Mouse (Mus musculus) v-Abl transformed pro-B cells (cell line): ENCODE measurements around the gene Rnf34.

Source experiments
- in situ Hi-C, 2 experiments: fragments of 400-800 bp; cut with MboI; formaldehyde crosslinking; loops; one replicate each; pipeline ENCODE4 v1.15.1; 2025; ENCODE audit not compliant: unreplicated experiment in 2 of 2

Rnf34 gene

GRCm38 (mm10) chr5:122855858-122856257, 6.0 kb downstream of the Rnf34 start:
- in situ Hi-C loops, result loop anchor here in 1 of 2 experiments (10.0 kb wide), 1 partner anchor 51 kb away; no protein-coding TSS in a partner anchor

DNA sequence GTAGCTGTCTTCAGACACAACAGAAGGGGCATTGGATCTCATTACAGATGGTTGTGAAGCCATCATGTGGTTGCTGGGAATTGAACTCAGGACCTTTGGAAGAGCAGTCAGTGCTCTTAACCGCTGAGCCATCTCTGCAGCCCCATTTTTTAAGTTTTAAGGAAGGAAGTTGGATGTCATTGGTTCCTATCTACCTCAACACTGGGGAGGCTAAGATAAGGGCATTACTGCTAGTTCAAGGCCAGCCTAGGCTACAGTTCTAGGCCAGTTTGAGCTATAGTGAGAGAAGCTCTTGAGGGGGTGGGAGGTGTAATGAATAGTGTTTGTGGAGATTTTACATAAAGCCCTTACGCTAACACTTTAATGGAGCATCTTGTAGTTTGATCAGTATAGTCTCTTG, 13.2 kb downstream of the Rnf34 start:
- in situ Hi-C loops, result no loop called here

DNA sequence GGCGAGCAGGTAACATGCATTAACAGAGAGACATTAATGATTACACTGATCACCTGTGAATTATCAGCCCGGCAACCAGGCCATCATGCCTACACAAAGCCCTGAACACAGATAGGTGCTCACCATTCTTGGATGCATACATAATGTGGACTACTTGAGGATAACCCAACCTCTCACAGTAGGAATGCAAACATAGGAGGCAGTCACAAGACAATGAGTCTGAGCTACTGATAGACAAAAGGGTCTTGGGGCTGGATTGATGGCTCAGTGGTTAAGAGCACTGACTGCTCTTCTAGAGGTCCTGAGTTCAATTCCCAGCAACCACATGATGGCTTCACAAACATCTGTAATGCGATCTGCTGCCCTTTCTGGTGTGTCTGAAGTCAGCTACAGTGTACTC, 22.8 kb downstream of the Rnf34 start:
- in situ Hi-C loops, result no loop called here

- in situ Hi-C loops, result no loop called here
Measured at GRCm38 (mm10) chr5:122873573-122873972, 23.7 kb downstream of the Rnf34 start.

- in situ Hi-C loops, result no loop called here
Measured at GRCm38 (mm10) chr5:122874359-122874758, 24.5 kb downstream of the Rnf34 start.

DNA sequence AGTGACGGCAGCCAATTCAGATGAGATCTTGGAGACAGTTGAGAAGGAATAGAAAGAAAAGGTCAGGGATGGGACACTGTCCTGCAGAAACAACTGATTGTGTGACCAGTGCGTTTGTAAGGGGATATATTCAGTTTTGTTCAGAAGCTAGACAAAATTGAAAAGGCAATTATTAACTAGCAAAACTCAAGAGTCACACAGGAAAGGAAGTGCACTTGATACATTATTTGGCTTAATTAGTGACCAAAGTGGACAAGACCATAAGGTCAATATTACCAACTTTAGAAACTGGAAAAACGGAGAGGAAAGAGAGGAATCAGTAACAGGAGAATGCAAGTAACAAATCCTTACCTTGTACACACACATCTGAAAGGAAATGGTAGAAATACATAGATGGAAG, 26.8 kb downstream of the Rnf34 start:
- in situ Hi-C loops, result loop anchor here (5.0 to 25.0 kb wide), 2 partner anchors 69 to 764 kb away; partner anchors contain the start of gene Myl2 (in 2 of the 2)

DNA sequence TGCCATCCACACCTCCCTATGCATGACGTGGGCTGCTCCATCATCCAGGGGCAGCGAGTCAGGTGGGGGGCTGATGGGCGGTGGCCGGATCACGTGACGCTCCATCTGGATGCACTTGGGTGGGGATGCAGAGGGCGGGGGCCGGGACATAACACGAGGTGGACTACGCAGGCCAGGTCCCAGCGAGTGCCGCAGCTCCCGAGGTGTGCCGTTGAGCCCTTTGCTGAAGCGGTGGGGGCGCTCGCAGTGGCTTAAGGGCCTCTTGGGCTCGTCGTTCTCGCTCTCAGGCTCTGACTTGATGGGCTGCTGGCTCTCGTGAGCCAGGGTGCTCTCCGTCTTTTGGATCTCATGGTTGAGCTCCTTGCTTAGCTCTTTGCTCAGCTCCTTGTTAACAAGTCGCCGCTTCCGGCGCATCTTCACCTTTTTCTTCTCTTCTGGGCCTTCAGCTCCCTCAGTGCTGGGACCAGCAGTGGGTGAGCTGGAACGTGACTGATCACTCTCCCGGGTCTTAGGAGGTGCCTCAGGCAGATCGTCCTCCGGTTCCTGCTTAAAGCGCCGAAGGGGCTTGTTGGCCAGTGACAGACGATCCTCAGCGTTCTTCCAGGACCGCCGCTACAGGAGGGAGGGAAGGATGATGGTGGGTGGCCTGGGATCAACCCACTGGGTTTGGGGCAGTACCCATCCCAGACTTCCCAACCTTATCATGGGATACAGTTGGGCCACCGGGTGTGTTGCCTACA, 30.6 kb downstream of the Rnf34 start:
- in situ Hi-C loops, result loop anchor here (10.0 to 25.0 kb wide), 2 partner anchors 66 to 768 kb away; partner anchors contain the start of gene Myl2 (in 2 of the 2)

DNA sequence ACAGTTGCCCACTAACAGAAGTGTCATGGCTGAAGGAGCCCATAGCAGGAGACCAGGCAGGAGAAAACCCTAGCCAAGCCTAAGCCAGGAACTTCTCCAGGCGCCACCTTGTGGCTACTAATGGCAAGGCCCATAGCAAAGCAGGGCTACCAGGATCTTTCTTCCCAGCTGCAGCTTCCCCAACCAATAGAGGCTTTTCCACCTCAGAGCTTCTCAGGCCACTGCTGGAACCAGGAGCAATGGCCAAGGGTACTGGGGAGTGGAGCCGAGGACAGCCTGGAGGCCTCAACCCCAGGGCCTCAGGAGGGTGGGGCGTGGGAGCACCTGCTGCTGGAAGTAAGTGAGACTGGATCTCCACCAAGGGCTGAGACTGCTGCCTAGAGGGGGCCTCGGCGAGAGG, 31.5 kb downstream of the Rnf34 start:
- in situ Hi-C loops, result loop anchor here (10.0 to 25.0 kb wide), 2 partner anchors 67 to 769 kb away; partner anchors contain the start of gene Myl2 (in 2 of the 2)

DNA sequence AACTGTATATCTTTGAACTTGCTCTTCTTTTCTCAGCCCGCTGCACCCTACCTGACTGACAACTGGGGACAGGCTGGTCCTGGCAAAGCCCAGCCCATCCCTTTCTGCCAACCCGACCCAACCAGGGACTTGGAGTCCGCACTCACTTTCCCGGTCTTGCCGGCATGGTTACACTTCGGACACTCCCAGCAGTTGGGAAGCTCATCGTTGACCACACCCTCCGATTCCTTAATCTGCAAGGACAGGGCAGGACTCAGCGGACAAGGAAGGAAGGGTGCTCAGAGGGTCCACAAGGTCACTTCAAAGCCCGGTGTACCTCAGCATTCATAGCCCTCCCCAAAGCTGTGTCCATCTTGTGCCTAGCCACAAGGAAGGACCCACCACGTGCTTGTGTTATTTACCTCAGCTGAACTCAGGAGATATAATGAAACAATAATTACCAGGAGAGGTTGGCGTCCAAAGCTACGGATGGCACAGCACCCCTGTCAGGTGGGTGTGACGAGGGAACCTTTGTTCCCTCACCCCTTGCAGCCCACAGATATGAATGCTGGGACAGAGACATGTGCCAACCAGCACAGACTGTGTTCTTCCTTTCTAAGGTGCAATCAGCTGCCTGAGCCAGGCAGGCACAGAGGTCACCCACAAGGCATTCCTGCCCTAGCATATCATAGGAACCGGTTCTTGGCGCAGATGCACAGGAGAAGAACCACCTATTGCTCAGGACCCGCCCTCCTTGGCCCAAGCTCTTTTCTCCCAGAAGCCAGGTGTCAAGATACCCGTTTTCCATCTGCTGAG, 32.6 kb downstream of the Rnf34 start:
- in situ Hi-C loops, result loop anchor here (10.0 to 25.0 kb wide), 2 partner anchors 68 to 770 kb away; partner anchors contain the start of gene Myl2 (in 2 of the 2)

- in situ Hi-C loops, result loop anchor here (10.0 to 25.0 kb wide), 2 partner anchors 68 to 771 kb away; partner anchors contain the start of gene Myl2 (in 2 of the 2)
Measured at GRCm38 (mm10) chr5:122883237-122883636, 33.4 kb downstream of the Rnf34 start.

DNA sequence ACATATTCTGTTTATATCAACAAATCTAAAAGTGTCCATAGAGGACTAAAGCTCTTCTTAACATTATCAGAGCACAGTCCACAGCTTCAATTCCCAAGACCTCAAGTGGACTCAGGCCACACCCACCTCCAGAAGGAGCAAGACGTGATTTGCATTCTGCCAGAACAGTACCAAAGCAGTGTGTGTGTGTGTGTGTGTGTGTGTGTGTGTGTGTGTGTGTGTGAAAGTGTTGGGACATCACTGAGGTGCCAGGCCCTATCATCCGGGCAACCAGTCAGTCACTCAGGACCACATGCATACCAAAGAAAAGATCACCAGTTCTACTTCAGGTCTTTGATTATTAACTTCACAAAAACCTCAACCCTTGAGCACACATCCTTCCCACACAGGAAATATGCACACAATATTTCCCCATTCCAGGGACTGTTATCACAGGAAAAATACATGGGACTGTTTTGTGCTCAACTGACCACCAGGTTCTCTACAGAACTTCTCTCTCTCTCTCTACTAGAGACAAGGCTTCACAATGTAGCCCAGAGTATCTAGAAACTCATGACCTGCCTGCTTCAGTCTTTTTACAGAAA, 33.9 kb downstream of the Rnf34 start:
- in situ Hi-C loops, result loop anchor here (10.0 to 25.0 kb wide), 2 partner anchors 69 to 771 kb away; partner anchors contain the start of gene Myl2 (in 2 of the 2)

GRCm38 (mm10) chr5:122884594-122885348, 34.9 kb downstream of the Rnf34 start:
- in situ Hi-C loops, result loop anchor here (10.0 to 25.0 kb wide), 2 partner anchors 70 to 772 kb away; partner anchors contain the start of gene Myl2 (in 2 of the 2)

GRCm38 (mm10) chr5:122887033-122887432, 37.2 kb downstream of the Rnf34 start:
- in situ Hi-C loops, result loop anchor here (10.0 to 25.0 kb wide), 2 partner anchors 72 to 775 kb away; partner anchors contain the start of gene Myl2 (in 2 of the 2)

GRCm38 (mm10) chr5:122887926-122888611, 38.2 kb downstream of the Rnf34 start:
- in situ Hi-C loops, result loop anchor here (10.0 to 25.0 kb wide), 2 partner anchors 73 to 776 kb away; partner anchors contain the start of gene Myl2 (in 2 of the 2)

DNA sequence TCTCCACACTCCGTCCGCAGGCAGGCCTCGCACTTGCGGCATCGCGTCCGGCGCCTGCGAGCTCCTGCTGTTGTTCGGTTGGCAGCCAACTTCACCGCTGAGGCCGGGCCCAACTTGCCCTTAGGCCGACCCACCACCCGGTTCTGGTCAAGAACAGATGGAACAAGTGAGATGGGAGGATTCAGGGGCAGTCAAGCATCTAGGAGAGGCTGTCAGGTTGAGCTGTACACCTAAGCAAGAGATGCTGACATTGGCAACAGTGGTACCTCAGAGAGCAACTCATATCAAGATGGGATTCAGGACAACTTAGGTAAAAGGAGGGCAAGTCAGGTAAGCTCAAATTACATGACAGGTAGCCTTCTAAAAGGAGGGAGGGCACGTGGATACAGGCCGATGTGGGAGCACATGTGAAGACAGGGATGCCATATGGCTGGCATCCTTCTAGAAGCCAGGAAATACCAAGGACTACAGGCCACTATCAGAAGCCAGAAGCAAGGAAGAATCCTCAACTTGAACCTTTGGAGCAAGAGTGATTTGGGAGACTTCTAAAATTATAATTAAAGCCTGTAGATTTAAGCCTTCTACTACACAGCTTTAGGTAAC, 38.9 kb downstream of the Rnf34 start:
- in situ Hi-C loops, result loop anchor here (10.0 to 25.0 kb wide), 2 partner anchors 74 to 776 kb away; partner anchors contain the start of gene Myl2 (in 2 of the 2)

DNA sequence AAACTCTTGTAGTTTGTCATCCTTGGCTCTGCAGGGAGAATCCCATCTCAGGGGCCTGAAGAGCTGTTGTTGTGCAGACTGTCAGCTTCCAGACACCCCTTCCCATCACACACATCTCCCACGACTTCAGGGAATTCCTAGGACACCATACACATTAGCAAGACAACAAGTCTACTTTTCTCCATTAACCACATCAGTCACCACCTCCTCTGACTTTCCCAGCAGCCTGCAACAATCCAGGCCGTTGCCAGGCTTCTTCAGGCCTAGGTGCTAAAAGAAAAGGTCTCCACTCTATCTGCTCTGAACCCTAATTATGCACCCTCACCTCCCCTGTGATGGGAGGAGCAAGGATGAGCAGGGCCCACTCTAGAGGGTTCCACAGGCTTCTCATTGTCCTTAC, 40.5 kb downstream of the Rnf34 start:
- in situ Hi-C loops, result loop anchor here (25.0 kb wide), 1 partner anchor 778 kb away; the partner anchor contains the start of gene Myl2 (in 2 of the 2)

DNA sequence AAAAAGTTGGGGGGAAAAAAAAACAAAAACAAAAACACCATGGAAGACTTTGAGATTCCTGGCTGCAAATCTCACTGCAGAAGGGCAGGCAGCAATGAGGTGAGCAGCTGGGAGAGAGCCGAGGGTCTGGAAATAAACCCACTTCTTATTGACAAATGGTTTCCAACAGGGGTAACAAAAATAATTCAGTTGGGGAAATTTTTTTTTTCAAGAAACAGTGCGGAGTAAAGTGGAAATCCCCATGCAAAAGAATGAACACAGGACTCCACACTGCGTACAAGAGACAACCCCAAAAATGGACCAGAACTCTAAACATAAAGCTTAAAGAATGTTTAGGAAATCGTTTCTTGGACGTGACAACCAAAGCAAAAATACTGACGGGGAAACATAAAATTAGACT, 43.4 kb downstream of the Rnf34 start:
- in situ Hi-C loops, result loop anchor here (25.0 kb wide), 1 partner anchor 781 kb away; the partner anchor contains the start of gene Myl2 (in 2 of the 2)

DNA sequence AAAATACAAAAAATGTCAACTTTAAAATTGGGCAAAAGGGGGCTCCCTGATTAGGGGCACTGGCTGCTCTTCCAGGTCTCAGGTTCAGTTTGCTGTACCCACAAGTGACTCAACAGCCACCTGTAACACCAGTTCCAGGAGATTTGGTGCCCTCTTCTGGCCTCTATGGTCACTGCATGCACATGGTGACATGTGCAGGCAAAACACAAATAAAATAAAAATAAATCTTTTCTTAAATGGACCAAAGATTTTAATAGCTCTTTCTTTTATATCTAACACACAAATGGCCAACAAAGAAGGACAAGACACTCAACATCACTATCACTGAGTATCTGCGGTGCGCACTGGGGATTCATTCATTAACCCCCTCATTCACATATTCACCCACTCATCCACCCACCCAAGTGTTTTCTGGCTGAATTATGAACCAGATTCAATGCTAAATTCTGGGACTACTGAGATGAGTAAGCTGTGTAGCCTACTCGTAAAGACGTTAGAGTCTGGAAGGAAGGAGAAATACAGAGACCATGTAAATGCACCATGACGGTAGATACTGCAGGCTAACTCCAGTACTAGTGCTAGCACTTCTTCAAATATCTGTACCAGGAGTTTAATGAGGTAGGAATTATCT, 44.3 kb downstream of the Rnf34 start:
- in situ Hi-C loops, result loop anchor here (25.0 kb wide), 1 partner anchor 782 kb away; the partner anchor contains the start of gene Myl2 (in 2 of the 2)
